Mouse (Mus musculus) forebrain, embryonic 15.5 days (tissue): ENCODE results near the gene Glul. TPM values are rescaled to one million over a fixed set of nuclear protein-coding genes. Genes with fewer than 3 reads are reported as not detected.
A peak's percentile ranks its signal among the peaks of the same experiment; 100 is the strongest.

Experiments used
- ATAC-seq: fragments of 200-750 bp; cut with Nextera tagmentation; replicated peaks from 2 replicates; pipeline ENCODE4 v1.8.0; 2017; ENCODE audit warnings: mild to moderate bottlenecking, moderate TSS enrichment, moderate library complexity
- H3K27ac ChIP-seq: fragments of 300-500 bp; sonication (generic); replicated peaks from 2 replicates; pipeline ENCODE4 v1.5.1; 2015; ENCODE audit warnings: mild to moderate bottlenecking, inconsistent platforms
- H3K27me3 ChIP-seq: fragments of 300-500 bp; sonication (generic); 2 replicates; pipeline ENCODE4 v1.6.1; 2015; ENCODE audit warnings: inconsistent platforms
- H3K36me3 ChIP-seq: fragments of 300-500 bp; sonication (generic); 2 replicates; pipeline ENCODE4 v1.6.1; 2015; ENCODE audit warnings: mild to moderate bottlenecking, inconsistent platforms
- H3K4me1 ChIP-seq: fragments of 300-500 bp; sonication (generic); 2 replicates; pipeline ENCODE4 v1.6.1; 2015; ENCODE audit warnings: inconsistent platforms
- H3K4me2 ChIP-seq: fragments of 300-500 bp; sonication (generic); replicated peaks from 2 replicates; pipeline ENCODE4 v1.6.1; 2015; ENCODE audit warnings: mild to moderate bottlenecking, inconsistent platforms
- H3K4me3 ChIP-seq: fragments of 300-500 bp; sonication (generic); 2 replicates; pipeline ENCODE4 v1.5.1; 2015; ENCODE audit warnings: mild to moderate bottlenecking, inconsistent platforms
- H3K9ac ChIP-seq: fragments of 300-500 bp; sonication (generic); replicated peaks from 2 replicates; pipeline ENCODE4 v1.6.1; 2015; ENCODE audit warnings: mild to moderate bottlenecking, inconsistent platforms
- H3K9me3 ChIP-seq: fragments of 300-500 bp; sonication (generic); 2 replicates; pipeline ENCODE4 v1.6.1; 2016; ENCODE audit warnings: inconsistent platforms
- WGBS: fragments of 180-500 bp; shearing (Covaris S2); methylation state at CpG from one replicate; pipeline ENCODE4 v1.1.7; 2015; ENCODE audit warnings: mixed read lengths; 5-methylcytosine and 5-hydroxymethylcytosine counted together
- microRNA-seq: library from miRNA; unstranded; fragments of <30 nt; microRNA quantifications from one replicate; pipeline ENCODE4, GENCODE M21; 2016
- polyA plus RNA-seq: library from polyadenylated mRNA; unstranded; fragments of >200 nt; fragmentation: Nextera tagmentation; extraction: Ambion mirVana; gene quantifications from 2 replicates; pipeline ENCODE4 v1.2.1, GENCODE M21; 2015

Gene Glul
- polyA plus RNA-seq, 1 experiment from 2014 or later, result 133 TPM

GRCm38 (mm10) chr1:153946971-153947370 lies 47.2 kb downstream of the Glul start:
- Histone ChIP-seq H3K36me3 (no peaks in the 10 kb centered on the region), H3K27ac (no peak overlapping the region), H3K9me3 (no peaks in the 10 kb centered on the region), H3K27me3 (no peaks in the 10 kb centered on the region), H3K4me1 (no peaks in the 10 kb centered on the region), H3K9ac (no peak overlapping the region), H3K4me3 (no peak overlapping the region), H3K4me2 (no peak overlapping the region)
- WGBS, result 37% methylated on average over 7 of the region's 7 CpGs
- no peak for ATAC-seq

DNA sequence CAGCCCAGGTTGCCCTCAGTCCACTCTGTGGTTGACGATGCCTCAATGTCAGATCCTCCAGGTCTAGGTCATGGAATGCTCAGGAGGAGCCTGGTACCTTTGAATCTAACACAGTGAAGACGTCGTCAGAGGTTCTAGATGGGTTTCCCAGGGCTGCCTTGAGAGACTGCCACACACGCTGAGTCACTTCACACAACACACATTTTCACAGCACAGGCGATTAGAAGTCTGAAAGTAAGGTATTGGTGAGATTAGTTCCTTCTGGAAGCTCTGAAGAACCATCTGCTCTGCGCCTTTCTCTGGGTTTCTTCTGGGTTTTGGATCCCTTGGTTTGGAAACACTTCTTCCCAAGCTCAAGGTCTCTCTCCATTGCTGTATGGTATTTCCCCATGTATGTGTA lies 48.1 kb downstream of the Glul start:
- H3K4me3 ChIP-seq, result no peak overlapping the region
- H3K4me1 ChIP-seq, result no peaks in the 10 kb centered on the region
- no peak overlapping the region for H3K4me2 ChIP-seq
- H3K9me3 ChIP-seq, result no peaks in the 10 kb centered on the region
- no peak overlapping the region for H3K27ac ChIP-seq
- no peak overlapping the region for H3K9ac ChIP-seq
- H3K36me3 ChIP-seq, result no peaks in the 10 kb centered on the region
- ATAC-seq, result no peak
- no peaks in the 10 kb centered on the region for H3K27me3 ChIP-seq
- 95% methylated on average over 6 of the region's 6 CpGs for WGBS

GRCm38 (mm10) chr1:153953232-153953631 lies 53.5 kb downstream of the Glul start:
- ATAC-seq, result no peak
- H3K9ac ChIP-seq, result no peak overlapping the region
- no peak overlapping the region for H3K27ac ChIP-seq
- WGBS, result 90% methylated on average over 9 of the region's 9 CpGs
- no peaks in the 10 kb centered on the region for H3K4me1 ChIP-seq
- no peak overlapping the region for H3K4me3 ChIP-seq
- no peaks in the 10 kb centered on the region for H3K27me3 ChIP-seq
- no peaks in the 10 kb centered on the region for H3K36me3 ChIP-seq
- H3K4me2 ChIP-seq, result no peak overlapping the region
- no peaks in the 10 kb centered on the region for H3K9me3 ChIP-seq

- Histone ChIP-seq H3K4me1 (no peaks in the 10 kb centered on the region), H3K27ac (no peak overlapping the region), H3K9ac (no peak overlapping the region), H3K36me3 (no peaks in the 10 kb centered on the region), H3K4me3 (no peak overlapping the region), H3K9me3 (no peaks in the 10 kb centered on the region), H3K27me3 (no peaks in the 10 kb centered on the region), H3K4me2 (no peak overlapping the region)
- ATAC-seq, result no peak
- WGBS, result 84% methylated on average over 6 of the region's 6 CpGs
Observed at GRCm38 (mm10) chr1:153953797-153954196, 54.1 kb downstream of the Glul start.

GRCm38 (mm10) chr1:153957850-153958249 lies 58.1 kb downstream of the Glul start:
- H3K9ac ChIP-seq, result no peak overlapping the region
- H3K36me3 ChIP-seq, result no peaks in the 10 kb centered on the region
- no peaks in the 10 kb centered on the region for H3K27me3 ChIP-seq
- WGBS, result 40% methylated on average over 1 of the region's 1 CpGs
- no peaks in the 10 kb centered on the region for H3K4me1 ChIP-seq
- no peak for ATAC-seq
- H3K4me3 ChIP-seq, result no peak overlapping the region
- H3K4me2 ChIP-seq, result no peak overlapping the region
- no peaks in the 10 kb centered on the region for H3K9me3 ChIP-seq
- no peak overlapping the region for H3K27ac ChIP-seq

Small RNA genes lying within 50 kb of the gene (microRNA-seq; reads per million reads assigned to microRNA genes)
- gene Mir8114, result 20.9 reads per million, percentile 33 among the genes with 10 or more reads in this experiment

Other genes with a start within 250 kb of the Glul start
- gene Rgs8, start 246.9 kb upstream of the Glul start, polyA plus RNA-seq, result 19.2 and 19.7 TPM in 2 replicates
- 39.2 and 42.1 TPM in 2 replicates for gene Rgs16, start 159.6 kb upstream of the Glul start, polyA plus RNA-seq
- 42.5 and 44.4 TPM in 2 replicates for gene Rnasel, start 150.5 kb upstream of the Glul start, polyA plus RNA-seq
- 0.18 and 0.36 TPM in 2 replicates for gene Rgsl1, start 55.8 kb upstream of the Glul start, polyA plus RNA-seq
- gene Teddm1b, start 25.6 kb upstream of the Glul start, polyA plus RNA-seq, result 1.7 and 2.3 TPM in 2 replicates
- gene Teddm1a, start 8.2 kb upstream of the Glul start, polyA plus RNA-seq, result 0.15 TPM in 1 of 2 replicates, not detected in the other
- gene Teddm2, start 284 bp downstream of the Glul start, polyA plus RNA-seq, result 2.2 and 2.5 TPM in 2 replicates